Mouse (Mus musculus) thymus, postnatal 25 days (tissue): ENCODE measurements at regions not wholly inside any gene's neighbourhood (a gene's known extent, or its start where the extent isn't known, plus 50 kb on each side); places are given as distances from the start of the nearest gene placed in this dataset.

Experiments
- DNase-seq: peaks from one replicate; pipeline ENCODE4 v3.0.0; 2022

DNA sequence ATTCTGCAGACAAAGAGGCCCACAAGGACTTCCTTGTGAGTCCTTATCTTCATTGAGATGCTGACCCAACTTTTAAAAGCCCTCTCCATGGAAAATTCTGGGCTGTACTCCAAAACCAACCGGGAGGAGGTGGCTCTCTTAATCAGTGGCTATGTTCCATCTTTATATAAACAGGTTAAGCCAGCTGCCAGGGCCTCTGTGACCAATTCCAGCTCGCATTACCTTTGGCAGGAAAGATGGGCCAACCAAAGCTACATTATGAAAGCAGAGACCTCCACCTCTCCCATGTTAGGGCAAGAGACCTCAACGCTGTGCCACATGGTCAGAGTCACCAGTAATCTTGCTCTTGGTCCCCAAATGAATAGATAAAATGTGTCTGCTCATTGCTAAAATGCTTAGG, 192.0 kb upstream of the Cited2 start:
- DNase-seq: no peak

DNA sequence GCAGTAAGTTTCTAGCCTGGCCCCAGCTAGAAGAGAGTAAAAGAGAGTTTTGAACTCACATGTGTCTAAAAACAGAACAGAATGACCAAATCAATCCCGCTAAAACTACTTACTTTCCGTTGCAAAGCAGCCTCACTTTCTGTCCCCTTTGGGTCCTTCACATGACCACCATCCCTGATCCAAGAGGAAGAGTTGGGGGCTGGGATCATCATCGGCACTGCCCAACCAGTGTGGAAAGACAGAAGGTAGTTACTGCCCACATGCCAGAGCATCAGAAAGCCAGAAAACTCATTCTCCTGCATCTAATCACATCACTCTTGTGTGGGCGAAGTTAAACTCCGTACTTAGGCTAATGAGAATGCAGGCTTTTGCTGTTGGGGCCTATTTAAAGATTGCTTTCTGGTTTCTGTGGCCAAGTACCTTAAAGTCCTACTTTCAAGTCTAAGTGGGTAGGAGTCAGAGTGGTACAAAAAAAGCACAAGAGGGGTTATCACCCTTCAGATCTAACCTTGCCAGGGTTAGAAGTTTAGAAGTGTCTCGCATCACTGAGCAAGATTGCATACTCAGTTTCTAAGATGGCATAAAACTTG, 184.0 kb upstream of the Cited2 start:
- no peak for DNase-seq

GRCm38 (mm10) chr10:17540404-17541375, 182.3 kb upstream of the Cited2 start:
- DNase-seq: no peak

DNA sequence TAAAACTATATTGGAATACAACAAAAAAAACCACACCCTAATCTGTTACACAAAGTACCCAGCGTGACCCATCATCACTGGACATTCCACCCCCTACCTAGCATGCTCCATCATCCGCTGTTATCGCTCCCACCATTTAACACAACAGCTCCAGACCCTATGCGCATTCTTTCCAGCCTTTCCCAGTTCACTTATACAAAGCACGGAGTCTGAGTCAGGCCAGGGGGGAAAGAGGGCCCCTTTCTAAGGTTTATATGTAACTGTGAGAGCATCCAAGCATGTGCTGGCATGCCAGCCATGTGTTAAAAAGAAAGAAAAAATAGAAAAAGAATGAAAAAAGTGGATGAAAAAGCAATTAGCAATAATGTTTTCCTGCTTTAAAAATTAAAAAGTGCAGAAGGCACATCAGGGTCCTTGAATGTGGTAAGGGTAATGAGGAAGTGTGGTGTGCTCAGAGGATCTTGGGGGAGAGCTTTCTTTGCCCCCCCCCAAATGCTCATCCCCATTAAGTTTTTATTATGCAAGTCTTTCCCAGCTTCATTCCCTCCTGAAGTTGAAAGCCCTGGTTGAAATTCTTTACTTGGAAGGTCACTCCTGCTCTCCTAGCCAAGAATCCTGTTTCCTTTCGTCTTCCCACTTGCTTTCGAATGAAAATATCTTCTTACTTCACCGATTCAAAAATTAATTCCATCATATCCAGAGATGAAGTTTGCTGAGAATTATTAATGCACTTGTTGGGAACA, 180.7 kb upstream of the Cited2 start:
- no peak for DNase-seq

GRCm38 (mm10) chr10:17542847-17543421, 180.1 kb upstream of the Cited2 start:
- no peak for DNase-seq

DNA sequence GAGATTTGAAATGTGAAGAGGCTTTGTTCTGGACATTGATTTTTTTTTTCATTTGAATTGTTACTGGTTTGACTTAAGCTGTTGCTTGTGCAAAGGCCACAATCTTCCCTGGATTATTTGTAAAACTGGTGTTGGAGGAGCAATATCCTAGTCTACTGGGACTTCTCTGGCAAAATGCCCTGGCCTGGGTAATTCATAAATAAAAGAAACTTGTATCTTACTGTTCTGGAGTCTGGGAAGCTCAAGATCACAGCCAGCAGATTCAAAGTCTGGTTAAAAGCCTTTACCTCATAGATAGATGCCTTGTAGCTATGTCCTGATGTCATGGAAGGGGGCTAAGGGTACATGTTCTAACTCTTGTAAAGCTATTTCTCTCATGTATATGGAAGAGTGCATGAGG, 177.7 kb upstream of the Cited2 start:
- no peak for DNase-seq

GRCm38 (mm10) chr10:17547986-17548385, 175.0 kb upstream of the Cited2 start:
- no peak for DNase-seq

DNA sequence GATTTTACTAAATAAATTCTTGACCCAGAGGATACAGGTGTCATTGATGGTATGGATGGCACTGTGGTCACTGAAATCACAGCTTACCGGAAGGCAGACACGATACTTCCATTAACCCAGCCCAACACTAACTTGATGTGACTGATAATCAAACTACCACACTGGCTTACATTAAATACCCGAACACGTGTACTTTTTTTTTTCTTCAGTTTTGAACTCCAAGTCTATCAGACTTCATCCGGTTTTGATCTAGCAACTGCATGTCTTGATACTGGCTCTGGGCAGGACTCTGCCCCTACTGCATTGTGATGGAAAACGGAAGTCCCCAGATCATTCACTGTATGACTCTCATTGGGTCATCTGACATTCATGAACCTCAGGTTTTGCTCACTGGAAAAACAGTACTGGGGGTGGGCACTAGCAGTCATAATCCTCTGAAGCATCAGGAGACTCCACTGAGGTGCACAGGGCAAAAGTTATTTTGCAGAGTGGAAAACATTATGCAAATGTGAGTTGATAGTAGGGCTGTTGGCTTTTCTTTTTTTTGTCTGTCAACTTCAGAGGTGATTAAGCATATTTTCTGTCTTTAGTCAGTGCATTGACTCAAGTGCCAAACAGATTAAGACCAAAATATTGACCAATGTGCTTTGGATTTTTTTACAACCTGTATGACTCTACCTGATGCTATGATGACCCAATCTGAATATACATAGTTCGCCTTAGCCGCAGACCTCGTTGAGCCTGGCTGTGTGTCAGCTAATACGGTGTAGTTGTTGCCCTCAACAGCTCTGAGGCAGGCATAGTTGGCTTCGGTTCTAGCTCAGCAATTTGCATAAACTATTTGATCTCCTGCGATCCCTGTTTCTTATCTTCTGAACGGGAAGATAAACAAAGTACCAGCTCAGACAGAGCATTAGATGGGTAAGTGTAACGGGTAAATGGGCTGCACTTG, 174.1 kb upstream of the Cited2 start:
- no peak for DNase-seq

- no peak for DNase-seq
Observed at GRCm38 (mm10) chr10:17549711-17550637, 173.0 kb upstream of the Cited2 start.

GRCm38 (mm10) chr10:17550638-17551013, 172.4 kb upstream of the Cited2 start:
- DNase-seq: no peak

GRCm38 (mm10) chr10:17551869-17552268, 171.1 kb upstream of the Cited2 start:
- DNase-seq: no peak

- DNase-seq: no peak
Observed at GRCm38 (mm10) chr10:17552277-17552676, 170.7 kb upstream of the Cited2 start.

DNA sequence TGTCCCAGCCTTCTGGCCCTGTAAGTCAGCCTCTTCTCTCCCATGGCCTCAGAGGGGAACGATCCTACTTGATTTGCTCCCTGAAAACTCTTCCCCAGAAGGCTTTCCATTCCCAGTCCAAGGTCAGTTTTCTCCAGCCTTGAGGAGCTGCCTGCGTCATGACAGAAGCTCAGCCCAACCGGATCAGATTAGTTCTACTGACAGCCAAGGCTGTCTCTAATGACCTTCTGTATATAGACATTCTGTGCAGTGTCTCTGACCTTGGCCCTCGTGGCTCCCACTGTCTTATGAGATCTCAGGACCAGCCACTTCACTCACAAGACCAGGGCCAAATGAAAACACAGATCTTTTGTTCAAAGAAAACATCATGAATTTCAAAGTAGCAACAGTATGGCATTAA, 166.6 kb upstream of the Cited2 start:
- DNase-seq: no peak

- no peak for DNase-seq
Observed at GRCm38 (mm10) chr10:17559370-17559955, 163.6 kb upstream of the Cited2 start.

GRCm38 (mm10) chr10:17559980-17560379, 163.0 kb upstream of the Cited2 start:
- DNase-seq: no peak

DNA sequence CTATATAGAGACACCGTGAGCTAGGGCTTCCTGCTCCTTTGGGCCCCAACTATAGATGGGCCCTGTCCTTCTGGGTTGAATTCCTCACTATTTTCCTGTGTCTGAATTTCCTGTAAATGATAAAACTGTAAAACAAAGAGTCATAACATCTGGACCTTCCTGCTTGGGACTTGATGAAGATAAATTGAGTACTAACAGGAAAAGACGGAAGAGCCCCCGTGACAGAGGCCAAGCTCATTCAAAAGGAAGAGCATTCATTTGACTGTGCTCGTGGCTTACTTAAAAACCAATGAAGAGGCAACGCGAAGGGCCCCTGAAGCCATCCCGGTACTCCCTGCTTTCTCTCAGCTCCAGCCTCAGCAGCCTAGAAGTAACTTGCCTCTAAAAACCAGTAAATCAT, 161.6 kb upstream of the Cited2 start:
- no peak for DNase-seq

GRCm38 (mm10) chr10:17561977-17562376, 161.0 kb upstream of the Cited2 start:
- DNase-seq: no peak

GRCm38 (mm10) chr10:17562410-17563350, 160.3 kb upstream of the Cited2 start:
- no peak for DNase-seq

- DNase-seq: no peak
Observed at GRCm38 (mm10) chr10:17563351-17563749, 159.7 kb upstream of the Cited2 start.
